Mouse (Mus musculus) liver, adult 2 months (tissue): ENCODE data around the gene Dnah2. TPM values are rescaled to one million over a fixed set of nuclear protein-coding genes. Genes with fewer than 3 reads are reported as not detected.

Experiments
- DNase-seq: peaks from one replicate; pipeline ENCODE4 v3.0.0-alpha.2; 2011; ENCODE audit warnings: low read depth, low spot score; ENCODE audit errors: extremely low read depth
- H3K27ac ChIP-seq: fragments of 200-500 bp; replicated peaks from 2 replicates; pipeline ENCODE4 v1.5.1; 2012; ENCODE audit warnings: low read depth, mild to moderate bottlenecking, control low read depth, inconsistent platforms, low read length; ENCODE audit not compliant: insufficient read depth
- H3K27me3 ChIP-seq: fragments of 200-500 bp; 2 replicates; pipeline ENCODE4 v1.6.1; 2012; ENCODE audit warnings: mild to moderate bottlenecking, moderate library complexity, low read length, inconsistent platforms; ENCODE audit not compliant: control insufficient read depth, insufficient read depth
- H3K36me3 ChIP-seq: fragments of 200-500 bp; 2 replicates; pipeline ENCODE4 v1.6.1; 2012; ENCODE audit warnings: low read length, inconsistent platforms; ENCODE audit not compliant: control insufficient read depth, insufficient read depth
- H3K4me1 ChIP-seq: fragments of 200-500 bp; 2 replicates; pipeline ENCODE4 v1.6.1; 2011; ENCODE audit warnings: low read length; ENCODE audit not compliant: control insufficient read depth, insufficient read depth
- H3K4me3 ChIP-seq: fragments of 200-500 bp; 2 replicates; pipeline ENCODE4 v1.5.1; 2011; ENCODE audit warnings: low read depth, mild to moderate bottlenecking, control low read depth, low read length, moderate library complexity; ENCODE audit not compliant: insufficient read depth
- H3K79me2 ChIP-seq: fragments of 200-500 bp; 2 replicates; pipeline ENCODE4 v1.6.1; 2012; ENCODE audit warnings: inconsistent platforms, mild to moderate bottlenecking, low read length, moderate library complexity; ENCODE audit not compliant: control insufficient read depth, insufficient read depth
- H3K9ac ChIP-seq: fragments of 200-500 bp; 2 replicates; pipeline ENCODE4 v1.6.1; 2012; ENCODE audit warnings: low read depth, mild to moderate bottlenecking, control low read depth, inconsistent platforms, low read length
- CTCF ChIP-seq: fragments of 200-500 bp; IDR thresholded peaks from 2 replicates; pipeline ENCODE4 v1.5.1; 2011; ENCODE audit warnings: low read depth, low read length, control low read depth
- POLR2A ChIP-seq: fragments of 200-500 bp; IDR thresholded peaks from 2 replicates; pipeline ENCODE4 v1.6.1; 2011; ENCODE audit warnings: low read length, control low read depth; ENCODE audit not compliant: insufficient read depth; ENCODE audit errors: extremely low read depth
- WGBS: fragments of 180-500 bp; shearing (Covaris S2); methylation state at CpG from one replicate; pipeline ENCODE4 v1.1.7; 2018; 5-methylcytosine and 5-hydroxymethylcytosine counted together
- polyA plus RNA-seq: library from polyadenylated mRNA; depleted of rRNA; stranded (reverse); fragments of >200 nt; gene quantifications from 2 replicates; pipeline ENCODE4 v1.2.3, GENCODE M21; 2012
- total RNA-seq: library from RNA; depleted of rRNA; stranded (reverse); fragments of >200 nt; gene quantifications from 2 replicates; pipeline ENCODE4 v1.2.3, GENCODE M21; 2014

Gene Dnah2
- total and polyA plus RNA-seq, 2 experiments, result 0.02 to 0.09 TPM

- WGBS, result 7% methylated on average over 6 of the region's 6 CpGs
- no peaks in the 10 kb centered on the region for H3K27me3 ChIP-seq
- H3K4me3 ChIP-seq, result no peak overlapping the region
- no peaks in the 10 kb centered on the region for H3K36me3 ChIP-seq
- no peak overlapping the region for H3K9ac ChIP-seq
- H3K27ac ChIP-seq, result no peak overlapping the region
- H3K4me1 ChIP-seq, result no peaks in the 10 kb centered on the region
- DNase-seq, result peak; percentile 50
- TF ChIP-seq POLR2A, result no peak
- TF ChIP-seq CTCF, result peak; percentile 65
- H3K79me2 ChIP-seq, result no peaks in the 10 kb centered on the region
Observed at GRCm38 (mm10) chr11:69513840-69514239, 35.1 kb downstream of the Dnah2 start.

DNA sequence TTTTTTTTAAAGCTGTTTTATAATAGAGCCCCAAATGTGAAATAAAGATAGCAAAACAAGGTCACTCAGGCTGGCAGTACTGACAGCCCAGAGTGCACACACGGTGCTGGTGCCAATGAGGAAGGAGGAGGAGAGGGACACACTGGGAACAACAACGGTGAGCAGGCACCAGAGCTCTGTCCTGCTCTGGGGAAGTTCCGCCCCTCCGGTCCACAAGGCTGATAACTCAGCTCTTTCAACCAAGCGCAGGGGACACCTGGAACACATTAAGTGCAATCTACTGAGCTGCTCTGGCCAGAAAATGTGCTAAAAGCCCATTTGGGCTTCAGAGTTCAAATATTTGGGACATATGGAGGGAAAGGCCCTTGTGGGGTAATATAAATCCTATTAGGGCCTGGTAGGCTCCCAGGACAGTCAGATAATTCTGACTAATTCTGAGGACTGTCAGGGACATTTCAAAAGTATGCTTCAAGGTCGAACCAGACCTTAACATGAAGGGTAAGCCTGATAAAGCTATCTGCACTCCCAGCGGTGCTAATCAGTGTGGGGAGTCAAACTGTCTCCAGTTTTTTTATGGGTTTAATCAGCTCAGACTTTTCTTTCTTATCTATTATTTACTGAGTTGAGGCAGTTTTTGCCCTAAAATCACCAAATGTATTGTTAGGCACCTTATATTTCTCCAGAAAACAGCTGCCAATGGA, 38.0 kb downstream of the Dnah2 start:
- DNase-seq, result no peak
- Histone ChIP-seq H3K79me2 (no peaks in the 10 kb centered on the region), H3K27me3 (no peaks in the 10 kb centered on the region), H3K9ac (no peak overlapping the region), H3K4me1 (no peaks in the 10 kb centered on the region), H3K4me3 (no peak overlapping the region), H3K36me3 (no peaks in the 10 kb centered on the region), H3K27ac (no peak overlapping the region)
- WGBS, result 43% methylated on average over 7 of the region's 7 CpGs
- TF ChIP-seq CTCF, result no peak
- no peak for TF ChIP-seq POLR2A

GRCm38 (mm10) chr11:69503863-69504280, 45.0 kb downstream of the Dnah2 start:
- Histone ChIP-seq H3K79me2 (no peaks in the 10 kb centered on the region), H3K27ac (no peak overlapping the region), H3K36me3 (no peaks in the 10 kb centered on the region), H3K4me3 (no peak overlapping the region), H3K27me3 (no peaks in the 10 kb centered on the region), H3K4me1 (no peaks in the 10 kb centered on the region), H3K9ac (no peak overlapping the region)
- TF ChIP-seq CTCF (no peak), POLR2A (no peak)
- 39% methylated on average over 4 of the region's 4 CpGs for WGBS
- DNase-seq, result peak; percentile 5

DNA sequence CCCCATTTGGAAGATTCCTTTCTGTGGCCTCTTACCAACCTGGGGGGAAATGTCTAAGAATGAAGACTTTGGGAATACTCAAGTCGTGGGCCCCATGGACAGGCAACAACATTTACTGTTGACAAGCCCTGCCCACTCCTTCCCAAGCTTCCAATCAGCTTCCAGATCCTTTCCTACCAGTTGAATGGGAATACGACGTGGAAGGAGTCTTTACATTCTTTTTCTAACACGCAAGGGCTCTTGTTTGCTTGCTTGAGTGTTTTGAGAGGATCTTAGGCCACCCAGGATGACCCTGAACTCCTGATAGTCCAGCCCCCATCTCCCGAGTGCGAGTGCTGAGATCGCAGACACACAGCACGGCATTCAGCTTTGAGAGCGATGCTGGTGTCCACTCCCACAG, 47.4 kb downstream of the Dnah2 start:
- Histone ChIP-seq H3K36me3 (no peaks in the 10 kb centered on the region), H3K4me1 (no peaks in the 10 kb centered on the region), H3K27me3 (no peaks in the 10 kb centered on the region), H3K79me2 (no peaks in the 10 kb centered on the region), H3K27ac (no peak overlapping the region), H3K9ac (no peak overlapping the region), H3K4me3 (no peak overlapping the region)
- TF ChIP-seq POLR2A (no peak), CTCF (no peak)
- WGBS, result 53% methylated on average over 9 of the region's 9 CpGs
- no peak for DNase-seq

DNA sequence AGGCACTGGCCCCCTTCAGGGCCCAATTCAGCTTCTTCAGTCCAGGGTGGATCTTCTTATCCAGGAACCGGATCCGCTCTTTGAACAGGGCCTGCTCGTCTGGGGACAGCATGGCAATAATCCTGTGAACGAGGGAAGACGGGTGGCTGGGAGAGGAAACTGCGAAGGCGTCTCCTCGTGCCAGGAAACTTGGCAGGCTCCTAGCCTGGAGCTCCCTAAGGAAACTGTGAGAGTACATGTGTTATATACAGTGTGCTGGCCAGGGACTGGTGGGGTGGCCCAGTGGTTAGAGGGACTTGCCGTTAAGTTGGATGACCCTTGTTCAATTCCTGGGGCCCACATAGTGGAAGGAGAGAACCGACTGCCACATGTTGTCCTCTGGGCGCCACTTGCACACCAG, 49.8 kb downstream of the Dnah2 start:
- Histone ChIP-seq H3K79me2 (no peaks in the 10 kb centered on the region), H3K4me1 (no peaks in the 10 kb centered on the region), H3K9ac (no peak overlapping the region), H3K27me3 (no peaks in the 10 kb centered on the region), H3K27ac (no peak overlapping the region), H3K4me3 (no peak overlapping the region), H3K36me3 (no peaks in the 10 kb centered on the region)
- no peak for TF ChIP-seq POLR2A
- TF ChIP-seq CTCF, result no peak
- no peak for DNase-seq
- 85% methylated on average over 11 of the region's 11 CpGs for WGBS

DNA sequence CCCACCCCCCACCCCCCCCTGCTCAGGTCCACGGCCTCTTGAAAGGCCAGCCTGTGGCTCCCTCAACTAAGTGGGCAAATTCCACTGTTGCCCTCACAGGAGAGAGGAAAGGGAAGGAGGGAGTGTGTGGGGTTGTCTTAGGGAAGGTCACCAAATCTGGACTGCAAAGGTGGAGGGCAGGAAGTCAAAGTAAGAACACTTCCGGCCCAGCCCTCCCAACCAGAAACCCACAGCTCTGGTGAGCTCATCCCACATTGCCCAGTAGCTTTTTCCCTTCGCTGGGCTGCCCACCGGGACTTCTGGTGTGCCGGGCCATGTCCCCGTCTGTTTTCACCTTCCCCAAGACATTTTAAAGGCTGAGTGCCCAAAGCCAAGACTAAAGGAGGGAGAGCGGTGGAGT, 57.2 kb downstream of the Dnah2 start:
- Histone ChIP-seq H3K4me3 (no peak overlapping the region), H3K27ac (no peak overlapping the region), H3K36me3 (no peaks in the 10 kb centered on the region), H3K27me3 (no peaks in the 10 kb centered on the region), H3K79me2 (no peaks in the 10 kb centered on the region), H3K9ac (no peak overlapping the region), H3K4me1 (no peaks in the 10 kb centered on the region)
- DNase-seq, result no peak
- 84% methylated on average over 7 of the region's 7 CpGs for WGBS
- TF ChIP-seq CTCF (no peak), POLR2A (no peak)
